In the genomic region with DNA sequence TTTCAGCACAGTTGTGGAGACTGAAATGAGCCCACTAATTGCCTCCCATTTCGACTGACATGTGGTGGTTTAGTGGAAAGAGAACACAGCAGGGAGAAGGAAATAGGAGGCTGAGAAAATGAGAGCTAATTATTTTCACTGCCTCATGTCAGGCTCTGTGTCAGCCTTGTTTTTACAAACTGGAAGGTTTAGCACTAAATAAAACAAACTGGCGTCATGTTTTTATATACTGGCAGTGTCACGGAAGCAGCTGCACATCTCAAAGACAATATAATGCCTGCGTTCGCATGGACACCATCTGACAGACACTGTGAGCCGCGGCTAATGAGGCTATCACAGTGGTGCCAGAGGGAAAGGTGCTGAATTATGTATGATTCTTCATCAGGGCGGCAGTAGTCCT, we compare ENCODE assay signal across 11 mouse cellular contexts. TPM values are rescaled to one million over a fixed set of nuclear protein-coding genes. Genes with fewer than 3 reads are reported as not detected.
A peak's percentile ranks its signal among the peaks of the same experiment; 100 is the strongest.
DNase-seq lines count a peak whose midpoint lies in the region; ATAC-seq and TF ChIP-seq lines count a peak whose summit lies in the region.
"Had no signal": no experiment of that assay in that cellular context is flagged by ENCODE, and none has a peak within 500 bp of the region (broad histone marks: within the 10 kb centered on the region; RNA-seq: fewer than 3 reads in every experiment).

No protein-coding gene starts in this region.

- H3K27ac ChIP-seq in forebrain, embryonic 12.5 days = peak overlapping the region; percentile 85
- peak overlapping the region; percentile 71 for H3K27ac ChIP-seq in neural tube, embryonic 14.5 days (ENCODE audit: low read depth, low read length)
- H3K27ac ChIP-seq in lung, postnatal 0 days (ENCODE audit: low read length) = no peak overlapping the region

- no peak overlapping the region for H3K9ac ChIP-seq in forebrain, embryonic 12.5 days
- 0 out of 2 replicates have a peak overlapping the region, but pooled peaks have one; percentile 29 for H3K9ac ChIP-seq in neural tube, embryonic 14.5 days (replicated peaks; ENCODE audit: low read depth, low read length)
- H3K9ac ChIP-seq in lung, postnatal 0 days (replicated peaks; ENCODE audit: low read depth) = no peak overlapping the region

- TF ChIP-seq CTCF in lung, postnatal 0 days (IDR thresholded peaks at IDR 0.05) = no peak

- no peaks in the 10 kb centered on the region for H3K36me3 ChIP-seq in forebrain, embryonic 12.5 days (replicated peaks)
- H3K36me3 ChIP-seq in neural tube, embryonic 14.5 days (ENCODE audit: control insufficient read depth, insufficient read depth, low read length) = no peaks in the 10 kb centered on the region
- no peaks in the 10 kb centered on the region; the same call in 1 of the 2 replicates for H3K36me3 ChIP-seq in lung, postnatal 0 days (ENCODE audit: insufficient read depth, low read length)

- H3K27me3 ChIP-seq in forebrain, embryonic 12.5 days = peaks cover 57% of the 10 kb centered on the region
- H3K27me3 ChIP-seq in neural tube, embryonic 14.5 days (ENCODE audit: control insufficient read depth, insufficient read depth, low read length) = no peaks in the 10 kb centered on the region
- H3K27me3 ChIP-seq in lung, postnatal 0 days (replicated peaks; ENCODE audit: insufficient read depth, low read length) = no peaks in the 10 kb centered on the region

- no peak for DNase-seq in frontal cortex, postnatal 14 days (ENCODE audit: low spot score in 2 of 2)
- peak; percentile 41 for DNase-seq in layer of hippocampus, adult 9-11 months
- DNase-seq in lung, postnatal 0 days (ENCODE audit: low spot score) = no peak
- DNase-seq in gastrocnemius, postnatal 14 days = no peak
- DNase-seq in thymus, adult 18-20 months = no peak
- DNase-seq: cerebellum, adult 11-12 months; lung, adult 18-20 months had no signal

- no peak for TF ChIP-seq EP300 in lung, postnatal 0 days (IDR thresholded peaks at IDR 0.05)

- no peak overlapping the region for H3K4me3 ChIP-seq in forebrain, embryonic 12.5 days (replicated peaks)
- peak overlapping the region; percentile 14; the same call in 1 of the 2 replicates for H3K4me3 ChIP-seq in neural tube, embryonic 14.5 days (ENCODE audit: low read depth, low read length)
- H3K4me3 ChIP-seq in lung, postnatal 0 days (ENCODE audit: low read depth, low read length) = no peak overlapping the region

- H3K4me2 ChIP-seq in forebrain, embryonic 12.5 days = peak overlapping the region; percentile 4
- H3K4me2 ChIP-seq in neural tube, embryonic 14.5 days (ENCODE audit: low read depth, low read length) = peak overlapping the region; percentile 39
- no peak overlapping the region for H3K4me2 ChIP-seq in lung, postnatal 0 days (replicated peaks; ENCODE audit: low read depth, low read length)

- WGBS in forebrain, embryonic 12.5 days = 3% methylated on average over 8 of the region's 8 CpGs
- 6% methylated on average over 8 of the region's 8 CpGs for WGBS in neural tube, embryonic 14.5 days
- 47% methylated on average over 8 of the region's 8 CpGs for WGBS in lung, postnatal 0 days

- peaks cover 45% of the 10 kb centered on the region for H3K4me1 ChIP-seq in forebrain, embryonic 12.5 days
- peaks cover 12% of the 10 kb centered on the region; the same call in 1 of the 2 replicates for H3K4me1 ChIP-seq in neural tube, embryonic 14.5 days (ENCODE audit: control insufficient read depth, insufficient read depth, low read length)
- H3K4me1 ChIP-seq in lung, postnatal 0 days (ENCODE audit: insufficient read depth, low read depth, low read length) = no peaks in the 10 kb centered on the region

- intact Hi-C loops in gastrocnemius, postnatal 14 days (cut with DNase I; ENCODE audit: low total_unique reads) = no loop called here

- no peaks in the 10 kb centered on the region for H3K9me3 ChIP-seq in forebrain, embryonic 12.5 days
- no peaks in the 10 kb centered on the region for H3K9me3 ChIP-seq in neural tube, embryonic 14.5 days (ENCODE audit: control insufficient read depth, low read length)
- H3K9me3 ChIP-seq in lung, postnatal 0 days (ENCODE audit: low read length) = no peaks in the 10 kb centered on the region

- peak; percentile 62 for ATAC-seq in frontal cortex, adult (ENCODE audit: low TSS enrichment)
- ATAC-seq in forebrain, embryonic 12.5 days (ENCODE audit: low FRiP score) = peak; percentile 96
- peak; percentile 95 for ATAC-seq in neural tube, embryonic 14.5 days (ENCODE audit: low read depth)
- ATAC-seq in lung, postnatal 0 days = no peak
- ATAC-seq: inflammation-experienced regulatory T-cells, adult 6 months had no signal

RNA-seq across cellular contexts. Expression of a gene that starts 49.2 kb away (rescaled TPM):
- polyA plus RNA-seq in forebrain, embryonic 12.5 days (2016; fragmentation: Nextera tagmentation; extraction: Ambion mirVana) = 228 and 252 TPM in 2 replicates
- 12.8 and 15.5 TPM in 2 replicates for polyA plus RNA-seq in neural tube, embryonic 14.5 days (2014; fragmentation: Nextera tagmentation; extraction: Ambion mirVana)
- polyA plus RNA-seq in lung, postnatal 0 days (2015; fragmentation: Nextera tagmentation; extraction: Ambion mirVana) = 11.8 and 12.5 TPM in 2 replicates
- total RNA-seq in gastrocnemius, postnatal 14 days (2021) = 1 to 10 TPM; 1.0 to 2.4 TPM

Comparison
In these comparisons a context has a peak if more than half of its experiments do, and no peak if none do; other contexts are left out.
1. RNA of a gene that starts 49.2 kb away (polyA plus RNA-seq): 228 to 252 TPM in forebrain, embryonic 12.5 days; 12.8 to 15.5 TPM in neural tube, embryonic 14.5 days and 11.8 to 12.5 TPM in lung, postnatal 0 days; every median in the first group is over 10 times any median in the second.